Mouse (Mus musculus) C2C12 (cell line): ENCODE data around the gene Lrrfip2. TPM values are rescaled to one million over a fixed set of nuclear protein-coding genes. Genes with fewer than 3 reads are reported as not detected.

ENCODE experiments used
- H3K27me3 ChIP-seq: one replicate; pipeline ENCODE4 v1.6.1; 2011; ENCODE audit not compliant: control insufficient read depth, insufficient read depth, insufficient read length
- H3K36me3 ChIP-seq: one replicate; pipeline ENCODE4 v1.6.1; 2011; ENCODE audit not compliant: control insufficient read depth, insufficient read depth
- H3K4me3 ChIP-seq: one replicate; pipeline ENCODE4 v1.5.1; 2011; ENCODE audit warnings: mild to moderate bottlenecking, control low read depth; ENCODE audit not compliant: poor library complexity, insufficient read depth, severe bottlenecking
- H3K79me2 ChIP-seq: one replicate; pipeline ENCODE4 v1.6.1; 2011; ENCODE audit not compliant: control insufficient read depth, insufficient read depth
- H3K79me3 ChIP-seq: one replicate; pipeline ENCODE4 v1.6.1; 2011; ENCODE audit warnings: low read depth, control low read depth
- H3ac ChIP-seq: one replicate; pipeline ENCODE3; 2011; ENCODE audit warnings: low read depth; ENCODE audit not compliant: control insufficient read depth, insufficient read length
- CEBPB ChIP-seq: IDR thresholded peaks from one replicate; pipeline ENCODE4 v1.6.1; 2011; ENCODE audit warnings: low read depth, mild to moderate bottlenecking, control low read depth, moderate library complexity
- CTCF ChIP-seq: IDR thresholded peaks from one replicate; pipeline ENCODE4 v1.5.1; 2011; ENCODE audit not compliant: control insufficient read depth, insufficient read depth, insufficient read length
- FOSL1 ChIP-seq: IDR thresholded peaks from one replicate; pipeline ENCODE4 v1.8.0; 2011; ENCODE audit warnings: mild to moderate bottlenecking, low read length; ENCODE audit not compliant: poor library complexity, insufficient read depth, severe bottlenecking
- MAX ChIP-seq: IDR thresholded peaks from one replicate; pipeline ENCODE4 v1.6.1; 2011; ENCODE audit warnings: mild to moderate bottlenecking, control low read depth
- MYOD1 ChIP-seq: IDR thresholded peaks from one replicate; pipeline ENCODE4 v1.6.1; 2011; ENCODE audit warnings: low read depth; ENCODE audit not compliant: control insufficient read depth, insufficient read length
- MYOG ChIP-seq: IDR thresholded peaks from one replicate; pipeline ENCODE4 v1.6.1; 2011; ENCODE audit not compliant: control insufficient read depth, insufficient read length; ENCODE audit errors: extremely low read depth
- USF1 ChIP-seq: IDR thresholded peaks from one replicate; pipeline ENCODE4 v1.6.1; 2011; ENCODE audit warnings: low read depth, mild to moderate bottlenecking, control low read depth, moderate library complexity
- polyA plus RNA-seq: library from polyadenylated mRNA; unstranded; fragments of >200 nt; fragmentation: generic; extraction: Trizol; gene quantifications from one replicate; pipeline ENCODE4 v1.2.1, GENCODE M21; 2012; ENCODE audit warnings: missing spikeins

Lrrfip2 gene
- polyA plus RNA-seq, 1 experiment, result 29.4 TPM

DNA sequence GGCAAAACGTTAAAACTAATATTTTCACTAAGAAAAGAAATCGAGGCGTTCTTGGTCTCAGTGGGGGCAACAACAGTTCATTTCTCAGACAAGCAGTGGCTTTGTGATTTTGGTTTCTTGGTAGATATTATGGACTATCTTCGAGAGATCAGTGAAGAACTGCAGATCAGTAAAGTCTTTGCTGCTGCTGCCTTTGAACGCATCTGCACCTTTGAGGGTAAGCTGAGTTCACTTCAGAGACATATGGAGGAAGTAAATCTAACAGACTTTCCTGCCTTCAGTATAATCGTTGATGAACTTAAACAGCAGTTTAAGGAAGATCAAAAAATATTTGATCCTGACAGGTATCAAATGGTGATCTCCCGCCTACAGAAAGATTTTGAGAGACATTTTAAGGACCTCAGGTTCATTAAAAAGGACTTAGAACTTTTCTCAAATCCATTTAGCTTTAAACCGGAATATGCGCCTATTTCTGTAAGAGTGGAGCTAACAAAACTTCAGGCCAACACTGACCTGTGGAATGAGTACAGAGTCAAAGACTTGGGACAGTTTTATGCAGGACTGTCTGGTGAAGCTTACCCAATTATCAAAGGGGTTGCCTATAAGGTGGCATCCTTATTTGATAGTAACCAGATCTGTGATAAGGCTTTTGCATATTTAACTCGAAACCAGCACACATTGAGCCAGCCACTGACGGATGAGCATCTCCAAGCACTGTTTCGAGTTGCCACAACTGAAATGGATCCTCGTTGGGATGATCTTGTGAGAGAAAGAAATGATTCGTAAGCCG is 155.8 kb downstream of the Lrrfip2 start:
- peak overlapping the region; percentile 61 for H3K4me3 ChIP-seq
- H3K79me3 ChIP-seq, result peaks cover 51% of the 10 kb centered on the region
- H3K36me3 ChIP-seq, result peaks cover 42% of the 10 kb centered on the region
- H3K79me2 ChIP-seq, result peaks cover 72% of the 10 kb centered on the region
- H3K27me3 ChIP-seq, result no peaks in the 10 kb centered on the region
- peak overlapping the region; percentile 23 for H3ac ChIP-seq
- TF ChIP-seq MAX (no peak), USF1 (no peak), MYOD1 (no peak), FOSL1 (no peak), MYOG (no peak), CTCF (no peak), CEBPB (no peak)

DNA sequence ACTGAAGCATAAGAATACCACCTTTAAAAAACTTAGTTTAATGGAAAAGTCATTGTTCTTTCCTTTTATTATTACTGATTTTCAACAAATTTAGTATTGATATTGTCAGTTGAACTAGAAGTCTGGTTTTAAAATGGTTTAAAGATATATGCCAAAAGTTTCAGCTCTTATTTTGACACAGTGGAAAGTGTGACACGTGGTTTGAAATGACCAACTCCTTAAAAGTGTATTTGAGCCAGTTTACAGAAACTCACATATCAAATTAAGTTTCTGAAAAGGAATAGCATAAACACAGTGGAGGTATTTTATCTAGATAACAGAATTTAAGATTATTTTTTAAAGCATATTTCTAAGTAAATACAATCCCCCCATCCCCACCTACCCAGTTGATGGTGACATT is 156.6 kb downstream of the Lrrfip2 start:
- TF ChIP-seq CEBPB (no peak), CTCF (no peak), USF1 (no peak), MYOD1 (no peak), MYOG (no peak), MAX (no peak), FOSL1 (no peak)
- Histone ChIP-seq H3ac (no peak overlapping the region), H3K4me3 (no peak overlapping the region), H3K79me3 (peaks cover 51% of the 10 kb centered on the region), H3K79me2 (peaks cover 72% of the 10 kb centered on the region), H3K36me3 (peaks cover 46% of the 10 kb centered on the region), H3K27me3 (no peaks in the 10 kb centered on the region)

DNA sequence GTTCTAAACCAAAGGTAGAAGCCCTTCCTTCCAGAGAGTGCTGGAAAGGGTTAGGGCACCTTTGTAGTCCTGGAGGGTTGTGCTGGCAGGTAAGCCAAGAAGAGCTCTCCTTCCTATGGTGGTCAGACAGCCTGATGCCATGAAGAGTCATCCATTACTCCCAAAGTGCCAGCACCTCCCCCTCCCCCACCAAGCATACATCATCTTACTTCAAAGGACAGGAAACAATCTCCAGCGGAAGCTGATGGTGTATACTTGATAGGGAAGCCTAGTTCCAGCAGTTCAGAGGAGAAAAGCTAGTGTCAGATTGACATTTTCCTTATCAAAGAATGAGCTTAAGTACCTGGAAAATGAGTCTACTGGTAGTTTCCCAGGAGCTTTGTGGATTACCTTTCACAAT is 157.8 kb downstream of the Lrrfip2 start:
- no peak for TF ChIP-seq FOSL1
- no peak for TF ChIP-seq USF1
- no peak for TF ChIP-seq CTCF
- no peak for TF ChIP-seq MYOD1
- TF ChIP-seq MYOG, result no peak
- no peak for TF ChIP-seq CEBPB
- no peak for TF ChIP-seq MAX

More for the DNA sequence above, 157.8 kb downstream of the Lrrfip2 start:
- H3K79me3 ChIP-seq, result peaks cover 51% of the 10 kb centered on the region
- H3ac ChIP-seq, result no peak overlapping the region
- peaks cover 46% of the 10 kb centered on the region for H3K36me3 ChIP-seq
- H3K4me3 ChIP-seq, result peak overlapping the region; percentile 0
- H3K27me3 ChIP-seq, result no peaks in the 10 kb centered on the region
- H3K79me2 ChIP-seq, result peaks cover 61% of the 10 kb centered on the region

Other genes with a start within 250 kb of the Lrrfip2 start
- 2.6 TPM for gene Als2cl, start 237.7 kb upstream of the Lrrfip2 start, polyA plus RNA-seq
- gene Tmie, start 237.5 kb upstream of the Lrrfip2 start, polyA plus RNA-seq, result not detected
- gene Fam240a, start 200.7 kb upstream of the Lrrfip2 start, polyA plus RNA-seq, result not detected
- gene Tdgf1, start 171.4 kb upstream of the Lrrfip2 start, polyA plus RNA-seq, result not detected
- gene Lrrc2, start 166.0 kb upstream of the Lrrfip2 start, polyA plus RNA-seq, result 0.01 TPM
- not detected for gene Rtp3, start 127.0 kb upstream of the Lrrfip2 start, polyA plus RNA-seq
- gene Ltf, start 98.3 kb upstream of the Lrrfip2 start, polyA plus RNA-seq, result not detected
- gene Ccrl2, start 60.1 kb upstream of the Lrrfip2 start, polyA plus RNA-seq, result not detected
- 11.7 TPM for gene Mlh1, start 154.2 kb downstream of the Lrrfip2 start, polyA plus RNA-seq
- gene Epm2aip1, start 154.3 kb downstream of the Lrrfip2 start, polyA plus RNA-seq, result 3.0 TPM
- not detected for gene Trank1, start 194.1 kb downstream of the Lrrfip2 start, polyA plus RNA-seq